Mouse (Mus musculus) ES-CJ7 (cell line): ENCODE data around the gene Mroh3.

ENCODE experiments used
- DNase-seq: peaks from one replicate; pipeline ENCODE4 v3.0.0; 2011; ENCODE audit warnings: low read depth, low spot score

Mroh3 gene

DNA sequence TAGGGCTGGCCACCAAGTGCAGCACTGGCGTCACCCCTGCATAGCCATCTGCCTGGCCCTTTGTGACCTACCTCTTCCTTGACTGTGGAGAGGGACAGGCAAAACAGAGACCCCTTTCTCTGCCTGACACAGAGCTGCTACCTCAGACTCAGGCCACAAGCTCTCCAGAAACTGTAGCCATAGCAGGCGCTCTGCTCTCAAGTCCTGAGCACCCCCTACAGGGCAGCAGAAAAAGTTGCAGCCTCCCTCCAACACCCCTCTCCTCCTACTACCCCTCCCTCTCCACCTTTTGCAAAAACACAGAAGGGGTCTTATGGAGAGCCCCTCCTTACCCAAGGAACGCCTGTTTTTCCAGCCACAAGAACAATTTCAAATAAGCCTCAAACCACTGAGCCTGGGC is at the start of gene Mroh3:
TSS of gene Mroh3 (minus strand) at position 26 of the 400 bp plus-strand sequence.
- peak; percentile 79 for DNase-seq

DNA sequence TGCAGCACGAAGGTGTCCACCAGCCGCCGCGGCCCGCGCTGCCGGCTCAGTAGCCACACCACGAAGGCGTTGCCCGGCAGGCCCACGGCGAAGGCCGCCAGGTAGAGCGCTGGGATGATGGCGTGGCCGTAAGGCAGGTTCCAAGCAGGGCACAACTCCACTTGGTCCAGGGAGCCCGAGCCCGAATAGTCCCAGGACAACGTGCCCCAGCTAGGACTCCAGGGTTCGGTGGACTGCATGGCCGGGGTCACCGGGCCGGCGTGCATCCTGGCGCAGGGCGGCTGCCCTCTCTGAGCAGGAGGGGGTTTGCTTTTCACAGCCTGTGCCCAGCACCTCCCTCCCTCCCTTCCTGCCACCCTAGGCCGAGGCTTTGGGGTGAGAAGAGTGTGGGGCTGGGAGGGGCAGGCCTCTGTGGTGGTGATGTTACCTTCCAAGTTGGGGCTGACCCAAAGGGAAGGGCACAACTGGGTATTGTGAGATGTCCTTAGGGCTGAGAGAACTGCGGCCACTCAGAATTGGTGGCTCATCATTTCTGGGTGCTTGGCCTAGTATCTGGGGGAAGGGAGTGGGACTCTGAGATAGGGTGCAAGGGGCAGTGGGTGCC is 48.1 kb upstream of the Mroh3 start, which contains the start of gene Gpr25:
TSS of gene Gpr25 (minus strand) at position 239 of the 604 bp plus-strand sequence.
- DNase-seq = no peak

DNA sequence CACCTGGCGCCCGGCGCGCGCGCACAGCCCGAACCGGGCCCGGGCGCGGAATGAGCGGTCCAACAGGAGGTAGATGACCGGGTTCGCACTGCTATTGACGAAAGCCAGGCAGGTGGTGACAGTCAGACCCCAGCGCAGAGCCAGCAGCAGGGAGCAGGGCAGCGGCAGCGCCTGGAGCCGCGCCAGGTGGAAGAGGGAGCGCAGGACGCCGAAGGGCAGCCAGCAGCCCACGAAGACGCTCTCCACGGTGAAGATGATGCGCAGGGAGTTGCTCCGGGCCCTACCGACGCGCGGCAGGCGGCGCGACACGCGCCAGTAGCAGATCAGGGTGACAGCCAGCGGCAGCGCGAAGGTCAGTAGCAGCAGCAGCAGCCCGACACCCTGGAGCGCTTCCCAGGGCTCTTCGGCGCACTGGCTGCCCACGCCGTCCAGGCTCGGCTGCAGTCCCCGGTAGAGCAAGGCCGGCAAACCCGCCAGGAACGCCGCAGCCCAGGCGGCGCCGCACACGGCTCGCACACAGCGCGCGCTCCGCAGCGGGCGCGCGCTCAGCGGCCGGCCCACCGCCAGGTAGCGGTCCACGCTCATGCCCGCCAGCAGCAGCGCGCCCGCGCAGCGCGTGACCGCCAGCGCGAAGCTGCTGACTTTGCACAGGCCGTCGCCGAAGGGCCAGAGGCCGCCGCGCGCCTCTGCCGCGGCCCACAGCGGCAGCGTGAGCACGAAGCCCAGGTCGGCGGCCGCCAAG is 47.4 kb upstream of the Mroh3 start:
- peak; percentile 60 for DNase-seq

DNA sequence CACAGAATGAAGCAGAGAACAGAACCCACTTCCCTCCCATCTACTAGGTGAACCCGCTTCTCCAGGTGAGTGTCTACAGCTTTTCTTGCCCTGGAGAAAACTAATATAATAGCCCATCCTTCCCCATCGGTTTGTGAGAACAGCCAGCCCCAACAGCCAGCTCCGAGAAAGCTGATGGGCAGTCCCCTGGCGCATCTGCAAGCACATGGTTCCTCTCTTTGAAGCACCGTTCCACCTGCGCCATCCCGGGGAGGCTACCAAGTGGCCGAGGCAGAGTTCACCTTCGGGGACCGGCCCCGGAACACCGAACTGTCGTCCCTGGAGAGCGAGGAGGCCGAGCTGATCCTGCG is 46.9 kb upstream of the Mroh3 start:
- peak; percentile 20 for DNase-seq

DNA sequence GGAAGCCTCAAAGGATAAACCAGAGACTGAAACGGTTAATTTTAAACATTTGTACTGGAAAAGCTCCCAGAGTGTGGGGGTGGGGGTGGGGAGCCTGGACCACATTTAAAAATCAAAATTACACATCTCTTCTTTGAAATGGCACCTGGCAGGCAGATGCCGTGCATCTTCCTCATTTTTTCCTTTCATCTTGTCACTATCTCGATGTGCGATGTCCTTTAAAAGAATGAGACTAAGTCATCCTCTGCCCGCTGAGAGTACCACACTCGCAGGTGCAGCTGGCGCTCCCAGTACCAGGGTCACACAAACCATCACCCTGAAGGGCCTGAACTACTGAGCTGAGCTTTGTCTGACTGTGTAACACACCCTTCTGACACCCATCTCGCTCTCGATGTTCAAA is 45.9 kb upstream of the Mroh3 start:
- no peak for DNase-seq

DNA sequence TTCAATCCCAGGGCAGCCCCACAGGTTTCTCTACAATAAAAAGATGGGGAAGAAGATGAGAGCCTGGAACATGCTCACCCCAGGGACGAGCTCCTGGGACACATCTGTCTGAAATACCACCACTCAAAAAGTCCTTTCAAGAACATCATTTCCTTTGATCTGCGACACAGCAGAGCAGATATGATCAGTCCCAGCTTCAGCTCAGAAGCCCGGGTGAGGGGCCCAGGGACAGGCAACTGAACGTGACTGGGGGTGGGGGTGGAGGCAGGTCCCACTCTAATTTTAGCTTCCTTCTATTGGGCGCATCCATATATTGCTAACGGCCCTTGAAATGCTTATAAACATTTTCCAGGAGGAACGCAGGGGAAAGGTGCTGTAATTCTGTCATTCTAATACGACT is 43.0 kb upstream of the Mroh3 start:
- DNase-seq = no peak

DNA sequence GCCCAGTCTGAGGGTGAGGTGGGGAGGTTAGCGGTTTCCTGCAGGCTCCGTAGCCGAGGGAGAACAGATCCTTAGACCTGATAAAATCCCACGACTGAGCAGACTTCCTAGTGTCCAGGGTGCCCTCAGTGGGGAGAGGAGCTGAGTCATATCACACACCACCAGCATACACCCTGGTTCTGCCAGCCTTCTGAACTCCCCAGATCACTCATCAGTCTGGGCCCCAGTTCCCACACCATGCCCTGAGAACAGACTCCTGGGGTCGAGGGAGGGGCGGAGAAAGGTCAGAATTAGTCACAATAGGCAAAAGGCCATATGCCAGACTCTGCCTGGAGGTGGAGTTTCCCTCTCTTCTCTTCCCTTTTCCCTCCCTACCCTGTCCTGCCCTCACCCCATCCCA is 42.5 kb upstream of the Mroh3 start:
- no peak for DNase-seq

DNA sequence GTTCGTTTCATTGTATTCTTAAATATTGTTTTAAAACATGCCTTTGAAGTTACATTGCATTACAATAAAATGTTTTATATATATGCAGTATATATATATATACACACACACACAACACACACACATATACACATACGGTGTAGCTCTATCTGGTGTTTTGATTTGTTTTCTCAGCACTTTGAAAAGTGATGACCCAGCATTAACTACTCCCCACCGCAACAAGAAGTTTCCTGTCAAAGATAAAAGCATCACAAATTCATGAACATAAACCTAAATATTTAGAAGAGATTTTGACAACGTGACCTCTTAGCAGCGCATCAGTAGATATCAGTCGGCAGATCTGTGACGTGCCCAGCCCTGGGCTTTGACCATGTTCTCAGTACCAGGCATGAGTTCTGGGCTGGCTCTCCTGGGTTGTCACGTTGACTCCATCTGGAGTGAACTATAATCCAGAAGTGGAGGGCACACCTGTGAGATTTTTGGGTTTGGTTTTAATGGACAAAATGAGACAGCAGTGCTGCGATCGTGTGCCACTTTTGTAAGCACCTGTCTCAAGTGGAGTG is 42.0 kb upstream of the Mroh3 start:
- DNase-seq = no peak

DNA sequence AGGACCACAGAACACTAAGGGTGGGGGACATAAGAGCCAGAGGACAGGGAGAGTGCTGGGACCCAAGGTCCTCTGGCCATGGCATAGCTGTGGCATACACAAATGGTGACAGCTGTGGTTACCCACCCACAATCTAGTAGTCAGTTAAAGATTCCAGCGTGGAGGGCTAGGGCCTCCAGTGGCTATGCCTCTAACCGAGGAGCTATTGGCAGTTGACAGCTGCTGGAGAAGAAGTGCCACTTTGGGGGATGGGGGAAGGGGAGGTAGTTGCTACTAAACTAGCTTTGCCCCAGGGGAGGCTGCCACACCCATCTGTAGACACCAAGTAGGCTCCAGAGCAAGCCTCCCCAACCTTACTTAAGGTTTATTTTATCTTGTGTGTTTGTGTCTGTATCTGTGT is 40.8 kb upstream of the Mroh3 start:
- no peak for DNase-seq

DNA sequence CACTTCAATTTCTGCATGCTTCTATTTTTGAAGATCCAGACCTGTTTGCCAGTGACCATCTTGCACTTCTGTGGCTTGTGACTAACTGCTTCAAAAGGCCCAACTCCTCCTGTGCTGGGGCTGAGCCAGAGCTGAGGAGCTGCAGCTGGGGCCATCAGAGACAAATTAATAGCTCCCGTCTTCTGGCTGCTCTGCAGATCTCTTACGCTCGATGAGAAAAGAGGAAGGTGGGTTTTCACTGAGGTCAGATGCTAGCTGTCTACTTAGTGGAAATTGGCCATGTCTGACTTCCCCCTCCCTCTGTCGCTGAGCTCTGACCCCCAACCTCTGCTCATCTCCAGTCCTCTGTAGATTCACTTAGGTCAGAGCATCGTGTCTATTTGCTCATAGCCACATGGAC is 37.0 kb upstream of the Mroh3 start:
- DNase-seq = no peak

DNA sequence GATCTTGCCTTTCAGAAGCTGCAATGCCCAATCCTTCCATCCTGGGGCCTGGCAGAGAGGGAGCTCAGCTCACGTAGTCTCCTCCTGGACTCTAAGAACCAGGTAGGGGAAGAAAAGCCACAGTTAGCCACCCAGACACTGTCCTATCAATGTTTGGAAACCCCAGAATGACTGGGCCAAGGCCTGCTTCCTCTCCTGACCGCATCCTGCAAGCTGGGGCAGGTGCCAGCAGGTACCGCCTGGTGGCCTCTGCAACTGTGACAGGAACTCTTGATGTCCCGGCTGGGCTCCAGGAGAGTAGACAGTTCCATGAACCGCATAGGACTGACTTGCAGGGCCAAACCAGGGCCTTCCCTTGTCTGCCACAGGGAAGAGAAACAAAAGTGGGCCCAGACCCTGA is 34.8 kb upstream of the Mroh3 start:
- DNase-seq = no peak

DNA sequence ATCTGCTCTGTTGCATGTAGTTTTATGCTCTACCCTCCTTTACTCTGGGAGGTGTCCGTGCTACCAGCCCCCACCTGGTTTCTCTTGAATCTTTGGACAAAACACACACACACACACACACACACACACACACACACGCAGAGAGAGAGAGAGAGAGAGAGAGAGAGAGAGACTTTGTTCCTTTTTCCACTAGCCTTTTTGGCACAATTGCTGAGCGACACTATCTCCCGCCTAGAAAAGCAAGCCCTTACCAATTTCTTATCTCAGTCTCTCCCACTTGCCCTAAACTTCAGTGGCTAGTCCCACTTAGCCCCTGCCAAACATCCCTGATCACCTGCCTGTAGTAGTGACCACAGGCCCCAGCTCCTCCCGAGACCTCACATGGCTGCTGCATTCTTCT is 31.8 kb upstream of the Mroh3 start:
- no peak for DNase-seq

DNA sequence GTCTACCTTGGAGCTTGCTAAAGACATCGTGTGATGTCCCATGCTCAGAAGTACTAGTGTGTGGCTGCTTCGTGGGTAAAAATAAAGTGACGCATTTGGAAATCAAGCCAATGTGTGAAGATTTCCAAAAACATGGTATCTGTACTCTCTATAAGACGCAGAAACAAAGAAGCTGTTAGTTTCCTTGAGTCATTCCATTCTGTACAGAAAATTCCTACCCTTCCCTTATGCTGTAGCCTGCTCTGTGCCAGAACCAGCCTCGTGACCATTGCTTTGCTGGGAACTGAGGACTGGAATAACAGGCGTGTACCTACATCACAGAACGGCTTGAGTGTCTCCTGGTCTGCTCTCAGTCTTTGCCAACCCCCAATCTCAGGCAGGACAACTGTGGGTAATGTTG is 29.2 kb upstream of the Mroh3 start:
- DNase-seq = no peak

DNA sequence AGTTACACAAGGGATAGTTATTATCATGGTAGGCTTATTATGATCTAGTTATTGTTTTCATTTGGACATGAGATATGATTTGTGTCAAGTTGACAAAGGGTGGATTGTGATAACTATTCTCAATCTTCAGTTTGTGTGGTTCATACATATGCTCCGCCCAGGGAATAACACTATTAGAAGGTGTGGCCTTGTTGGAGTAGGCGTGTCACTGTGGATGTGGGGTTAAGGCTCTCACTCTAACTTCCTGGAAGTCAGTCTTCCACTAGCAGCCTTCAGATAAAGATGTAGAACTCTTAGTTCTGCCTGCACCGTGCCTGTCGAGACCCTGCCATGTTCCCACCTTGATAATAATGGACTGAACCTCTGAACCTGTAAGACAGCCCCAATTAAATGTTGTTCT is 25.9 kb upstream of the Mroh3 start:
- no peak for DNase-seq

DNA sequence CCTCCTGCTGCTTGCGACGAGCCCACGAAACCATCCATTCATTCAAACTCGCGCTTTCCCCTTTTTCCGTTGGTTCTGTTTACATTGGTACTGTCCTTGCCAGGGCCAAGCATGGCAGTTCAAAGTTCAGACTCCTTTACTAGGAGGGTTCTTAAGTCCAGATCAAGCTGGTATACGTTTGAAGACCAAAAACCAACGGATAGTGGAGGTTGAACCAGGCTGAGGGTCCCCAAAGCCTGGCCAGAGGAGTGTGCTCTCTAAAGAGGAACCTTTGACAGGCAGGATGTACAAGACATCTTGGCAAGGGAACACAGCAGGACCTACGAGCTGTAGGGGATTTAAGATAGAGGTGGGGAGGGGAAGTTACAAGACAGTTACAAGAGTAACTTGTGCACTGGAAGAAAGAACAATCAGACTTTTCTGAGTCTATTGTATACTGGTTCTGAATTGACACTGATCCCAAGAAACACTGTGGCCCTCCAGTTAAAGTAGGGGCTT is 22.0 kb upstream of the Mroh3 start:
- DNase-seq = no peak

DNA sequence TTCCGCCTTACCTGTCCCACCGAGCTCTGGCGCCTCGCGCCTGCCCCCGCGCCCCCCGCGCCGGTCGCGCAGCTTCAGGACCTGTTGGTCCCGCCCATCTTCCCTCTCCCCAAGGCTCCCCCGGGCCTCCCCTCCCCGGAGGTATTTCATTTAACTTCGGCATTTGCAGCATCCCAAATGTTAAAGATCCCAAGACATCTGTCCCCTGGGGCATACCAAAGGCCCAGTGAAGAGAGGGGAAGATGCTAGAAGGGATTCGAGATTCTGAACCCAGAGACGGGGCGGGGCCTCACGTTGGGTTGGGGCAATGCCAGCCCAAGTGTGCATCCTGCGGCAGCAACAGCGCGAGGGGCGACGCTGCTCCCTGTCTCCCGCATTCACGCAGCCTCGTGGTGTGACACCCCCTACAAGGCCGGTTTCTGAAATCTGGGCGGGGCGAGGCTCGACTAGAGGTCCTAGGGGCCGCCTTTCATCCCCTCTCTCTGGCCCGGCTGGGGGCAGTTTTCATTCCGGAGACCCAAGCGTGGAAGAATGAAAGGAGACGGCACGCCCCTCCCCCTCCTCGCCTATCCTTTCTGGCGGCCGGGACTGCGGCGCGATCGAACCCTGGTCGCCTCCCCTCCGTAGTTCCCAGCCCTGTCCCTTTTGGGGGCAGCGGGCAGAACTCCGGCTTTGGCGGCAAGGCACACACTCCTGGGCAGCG is 21.4 kb upstream of the Mroh3 start, which contains the start of gene Inava:
TSS of gene Inava (minus strand) at position 373 of the 703 bp plus-strand sequence.
- peak; percentile 95 for DNase-seq

DNA sequence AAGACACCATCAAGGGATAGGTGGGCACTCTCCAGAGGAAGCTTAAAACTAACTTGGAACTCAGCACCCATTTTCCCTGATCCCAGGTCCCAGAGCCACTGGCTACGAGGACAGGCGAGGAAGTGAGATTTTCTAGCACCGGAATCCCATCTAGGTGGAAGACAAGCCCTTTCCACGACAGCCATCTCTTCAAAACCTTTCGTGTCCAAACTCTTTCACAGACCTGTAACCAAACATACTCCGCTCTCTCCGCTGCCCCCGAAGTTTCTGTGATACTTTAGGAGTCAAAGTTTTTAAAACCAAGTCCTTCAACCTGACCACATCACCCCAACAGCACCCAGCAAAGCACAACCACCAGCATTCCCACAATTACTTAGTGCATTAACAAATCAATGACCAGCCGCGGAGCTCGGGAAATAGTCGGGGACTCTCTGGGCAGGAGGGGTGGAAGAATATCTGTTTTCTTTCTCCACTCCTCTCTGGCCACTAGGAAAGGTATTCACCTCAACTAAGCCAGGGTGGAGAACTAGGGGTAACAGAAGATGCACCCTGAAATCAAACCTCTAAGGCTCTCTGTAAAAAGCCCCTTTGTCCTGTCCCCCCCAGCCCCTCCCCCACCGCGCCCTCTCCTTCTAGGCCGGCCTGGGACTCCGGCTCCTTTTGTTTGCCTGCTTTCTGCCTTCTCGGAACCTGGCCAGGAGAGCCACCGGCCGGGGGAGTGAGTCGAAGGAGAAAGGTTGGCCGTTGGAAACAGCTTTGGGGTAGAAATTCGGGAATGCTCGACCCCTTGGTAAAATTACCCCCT is 20.6 kb upstream of the Mroh3 start:
- DNase-seq = peak; percentile 43

DNA sequence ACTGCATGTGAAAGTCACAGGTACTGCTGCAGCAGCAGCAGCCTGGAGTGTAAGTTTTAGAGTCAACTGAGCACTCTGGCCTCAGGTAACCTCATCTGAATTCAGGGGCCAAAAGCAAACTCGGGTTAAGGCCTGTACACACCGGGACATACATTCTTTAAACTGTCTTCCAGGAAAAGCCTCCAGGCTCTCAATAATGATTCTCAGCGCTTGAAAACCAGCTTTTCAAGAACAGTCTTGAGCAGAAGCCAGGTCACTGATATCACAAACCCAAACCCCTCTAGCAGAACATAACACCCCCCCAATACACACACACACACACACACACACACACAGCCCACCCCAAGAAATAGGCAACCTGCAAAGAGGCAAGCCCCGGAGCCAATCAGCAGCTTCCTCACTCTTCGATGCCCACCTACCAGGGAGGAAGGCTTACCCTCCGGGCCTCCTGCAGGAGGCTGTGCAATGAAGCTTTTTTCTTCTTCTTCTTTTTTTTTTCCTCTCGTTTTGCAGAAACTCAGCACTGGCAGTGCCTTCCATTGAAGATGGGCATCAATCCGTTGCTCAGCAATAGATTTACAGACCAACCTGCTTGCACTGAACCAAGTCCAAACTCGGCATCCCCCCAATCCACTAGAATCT is 19.8 kb upstream of the Mroh3 start:
- peak; percentile 42 for DNase-seq

DNA sequence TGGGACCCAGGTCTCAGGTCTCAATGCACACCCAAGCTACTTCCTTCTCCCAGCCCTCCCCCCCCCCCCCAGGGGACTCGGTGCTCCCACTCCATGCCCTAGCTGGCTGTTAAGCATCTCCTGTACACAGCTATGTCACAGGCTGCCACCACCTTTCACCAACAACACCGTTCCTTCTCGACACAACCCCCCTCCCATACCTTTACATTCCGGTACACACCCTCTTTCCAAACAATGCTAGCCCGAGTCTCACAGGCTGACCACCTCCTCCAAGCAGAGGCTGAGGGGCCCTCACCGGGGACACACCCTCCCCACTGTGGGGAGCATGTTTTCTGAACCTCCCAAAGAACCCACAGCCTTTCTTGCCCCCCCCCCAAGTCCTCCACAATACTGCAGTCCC is 19.0 kb upstream of the Mroh3 start:
- DNase-seq = peak; percentile 87

DNA sequence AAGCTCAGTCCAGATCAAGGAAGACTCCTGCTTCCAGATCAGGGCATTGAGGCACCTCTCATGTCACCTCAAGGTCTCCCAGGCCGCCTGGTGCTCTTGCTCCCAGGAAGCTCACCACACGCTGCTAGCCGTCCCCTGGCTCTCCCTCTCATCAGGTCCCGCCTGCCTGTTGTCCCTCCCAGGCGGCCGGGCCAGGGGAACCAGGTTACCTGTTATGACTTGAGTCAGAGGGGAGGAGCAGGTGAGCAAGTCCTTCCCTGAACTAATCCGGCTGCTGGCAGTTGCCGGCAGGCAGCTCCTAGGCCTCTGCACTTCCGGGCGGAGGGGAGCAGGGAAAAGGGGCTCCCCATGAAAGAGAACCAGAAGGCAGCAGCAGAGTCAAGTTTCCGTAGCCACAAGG is 17.6 kb upstream of the Mroh3 start:
- DNase-seq = peak; percentile 37

DNA sequence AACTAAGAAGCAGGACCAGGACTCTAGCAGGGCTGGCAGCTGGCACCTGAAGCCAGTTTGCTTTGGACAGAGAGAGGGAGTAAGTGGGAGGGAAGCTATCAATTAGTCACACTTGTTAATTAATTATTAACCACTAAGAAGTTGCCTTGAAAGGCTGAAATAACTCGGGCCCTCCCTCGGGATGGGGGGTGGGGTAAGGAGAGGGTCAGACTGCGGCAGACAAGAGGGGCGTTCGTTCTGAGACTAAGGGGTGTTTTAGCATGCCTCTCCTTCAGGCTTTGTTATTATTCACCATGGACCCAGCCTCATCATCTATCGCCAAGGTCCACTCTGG is 16.4 kb upstream of the Mroh3 start:
- peak; percentile 26 for DNase-seq
